Mouse (Mus musculus) embryonic fibroblast, embryonic 13.5 days (primary cell): ENCODE results near the gene Gm6217.

Experiments
- CTCF ChIP-seq: IDR thresholded peaks from 2 replicates; pipeline ENCODE4 v1.5.1; 2011; ENCODE audit warnings: mild to moderate bottlenecking, control low read depth, low read length, moderate library complexity, borderline replicate concordance; ENCODE audit not compliant: insufficient read depth
- POLR2A ChIP-seq: IDR thresholded peaks from 2 replicates; pipeline ENCODE4 v1.6.1; 2011; ENCODE audit warnings: low read depth, mild to moderate bottlenecking, control low read depth, low read length, moderate library complexity

- TF ChIP-seq CTCF (no peak), POLR2A (no peak)
These were observed 37.9 kb downstream of the Gm6217 start for GRCm38 (mm10) chr1:82893269-82893668.
